Mouse (Mus musculus): ENCODE measurements at regions not wholly inside any gene's neighbourhood (a gene's known extent, or its start where the extent isn't known, plus 50 kb on each side); places are given as distances from the start of the nearest gene placed in this dataset.
"Not testable (repeated sequence)": the region's sequence is repeated elsewhere in the genome, so short reads cannot be mapped to it uniquely, and the experiment has no call there.

GRCm38 (mm10) chr1:73633071-73633470, 491.2 kb downstream of the Tns1 start:
- H3K27ac ChIP-seq: no peak overlapping the region
- WGBS: 80% methylated on average over 1 of the region's 1 CpGs
- H3K36me3 ChIP-seq (replicated peaks): no peaks in the 10 kb centered on the region

GRCm38 (mm10) chr1:73630363-73630762, 493.9 kb downstream of the Tns1 start:
- Histone ChIP-seq H3K9me3 (no peaks in the 10 kb centered on the region), H3K27ac (no peak overlapping the region)
- WGBS: 66% methylated on average over 1 of the region's 1 CpGs

More at GRCm38 (mm10) chr1:73633071-73633470, 491.2 kb downstream of the Tns1 start:
- H3K4me3 ChIP-seq (replicated peaks): no peak overlapping the region
- no peaks in the 10 kb centered on the region for H3K4me1 ChIP-seq
- H3K4me2 ChIP-seq: no peak overlapping the region
- ATAC-seq (ENCODE audit: low FRiP score): no peak
- no peak overlapping the region for H3K9ac ChIP-seq
- H3K27me3 ChIP-seq: no peaks in the 10 kb centered on the region
- no peaks in the 10 kb centered on the region for H3K9me3 ChIP-seq

DNA sequence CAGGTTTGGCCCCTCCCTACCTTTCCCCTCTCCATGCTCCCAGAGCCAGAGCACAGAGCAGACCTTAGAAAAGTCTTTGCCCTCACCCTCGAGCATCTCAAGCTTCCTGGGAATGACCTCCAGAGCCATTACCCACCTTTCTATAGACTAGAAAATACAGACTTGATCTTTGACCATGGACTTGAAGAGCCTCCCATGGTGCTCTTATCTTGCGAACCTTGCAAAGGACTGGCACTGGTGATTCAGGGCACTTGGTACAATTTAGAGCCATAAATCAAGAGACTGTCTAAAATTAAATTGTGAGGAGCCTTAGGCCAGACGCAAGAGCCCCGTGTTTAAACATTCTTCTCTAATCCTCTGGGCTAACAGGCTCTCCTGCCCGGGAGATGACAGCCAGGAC, 498.9 kb downstream of the Tns1 start:
- no peaks in the 10 kb centered on the region for H3K27me3 ChIP-seq
- 85% methylated on average over 5 of the region's 5 CpGs for WGBS
- H3K36me3 ChIP-seq (replicated peaks): no peaks in the 10 kb centered on the region
- no peaks in the 10 kb centered on the region for H3K4me1 ChIP-seq
- no peaks in the 10 kb centered on the region for H3K9me3 ChIP-seq
- no peak overlapping the region for H3K9ac ChIP-seq
- H3K4me3 ChIP-seq (replicated peaks): no peak overlapping the region
- H3K4me2 ChIP-seq: no peak overlapping the region
- ATAC-seq (ENCODE audit: low FRiP score): no peak
- H3K27ac ChIP-seq: no peak overlapping the region

More at GRCm38 (mm10) chr1:73630363-73630762, 493.9 kb downstream of the Tns1 start:
- Histone ChIP-seq H3K36me3 (replicated peaks) (no peaks in the 10 kb centered on the region), H3K4me1 (no peaks in the 10 kb centered on the region), H3K27me3 (no peaks in the 10 kb centered on the region), H3K9ac (no peak overlapping the region), H3K4me2 (no peak overlapping the region), H3K4me3 (replicated peaks) (no peak overlapping the region)
- ATAC-seq (ENCODE audit: low FRiP score): no peak

GRCm38 (mm10) chr1:73621121-73621520, 503.1 kb downstream of the Tns1 start:
- not testable (repeated sequence) for H3K27me3 ChIP-seq; ATAC-seq (ENCODE audit: low FRiP score); H3K4me3 ChIP-seq (replicated peaks); H3K27ac ChIP-seq; H3K9me3 ChIP-seq; H3K9ac ChIP-seq; H3K4me2 ChIP-seq; H3K36me3 ChIP-seq (replicated peaks); H3K4me1 ChIP-seq
- WGBS: 83% methylated on average over 5 of the region's 5 CpGs

- H3K27me3 ChIP-seq: no peaks in the 10 kb centered on the region
- WGBS: 42% methylated on average over 4 of the region's 4 CpGs
- H3K36me3 ChIP-seq (replicated peaks): no peaks in the 10 kb centered on the region
- no peak overlapping the region for H3K27ac ChIP-seq
- no peak overlapping the region for H3K4me3 ChIP-seq (replicated peaks)
- no peaks in the 10 kb centered on the region for H3K9me3 ChIP-seq
- no peaks in the 10 kb centered on the region for H3K4me1 ChIP-seq
- H3K4me2 ChIP-seq: no peak overlapping the region
- 0 out of 2 replicates have a peak, but pooled peaks have one; percentile 57 for ATAC-seq (ENCODE audit: low FRiP score)
- no peak overlapping the region for H3K9ac ChIP-seq
Observed at GRCm38 (mm10) chr1:73618551-73619170, 505.6 kb downstream of the Tns1 start.

- 86% methylated on average over 9 of the region's 9 CpGs for WGBS
Observed at GRCm38 (mm10) chr1:73593653-73594385, 530.4 kb downstream of the Tns1 start.

DNA sequence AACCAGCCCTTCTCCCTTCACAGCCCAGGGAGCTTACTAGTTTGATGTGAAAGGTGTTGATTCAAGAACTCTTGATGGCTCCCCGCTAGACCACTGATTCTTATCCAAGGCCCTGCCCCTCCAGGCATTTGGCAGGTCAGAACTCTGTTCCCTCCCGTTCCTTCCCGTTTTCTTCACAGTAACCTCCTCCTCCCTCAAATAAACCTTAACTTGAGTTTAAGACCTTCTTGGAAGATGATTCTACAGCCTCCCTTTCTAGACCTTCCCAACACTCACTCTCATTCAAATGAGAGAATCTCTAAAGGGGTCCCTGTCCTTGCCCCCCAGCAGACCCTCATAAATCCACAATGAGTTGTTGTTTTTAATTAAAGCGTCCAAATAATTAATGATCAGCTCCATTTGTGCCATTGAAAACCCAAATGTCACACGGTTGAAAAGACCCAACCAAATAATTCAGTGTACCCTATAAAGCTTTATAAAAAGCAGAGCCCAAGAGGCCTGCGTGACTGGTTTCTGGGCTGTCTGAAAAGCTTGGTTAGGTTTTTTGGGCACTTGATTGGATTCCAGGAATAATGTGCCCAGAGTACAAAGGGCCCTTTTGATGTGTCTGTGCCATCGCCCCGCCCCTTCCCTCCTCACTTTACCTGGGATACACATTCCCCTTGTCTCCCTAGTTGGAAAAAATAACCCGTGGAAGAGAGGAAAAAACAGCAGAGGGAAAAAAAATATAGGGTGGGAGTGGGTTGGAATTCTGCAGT, 532.7 kb downstream of the Tns1 start:
- no peak; the same call in 1 of the 2 replicates for ATAC-seq (ENCODE audit: low FRiP score)
- H3K4me1 ChIP-seq: 0 out of 2 replicates have a peak, but pooled peaks cover 4% of the 10 kb centered on the region
- H3K4me2 ChIP-seq: no peak overlapping the region
- H3K9ac ChIP-seq: no peak overlapping the region
- no peak overlapping the region for H3K4me3 ChIP-seq (replicated peaks)
- H3K27me3 ChIP-seq: no peaks in the 10 kb centered on the region
- H3K27ac ChIP-seq: peak overlapping the region; percentile 21; the same call in 1 of the 2 replicates
- H3K36me3 ChIP-seq (replicated peaks): no peaks in the 10 kb centered on the region
- H3K9me3 ChIP-seq: no peaks in the 10 kb centered on the region
- 52% methylated on average over 9 of the region's 9 CpGs for WGBS

More at GRCm38 (mm10) chr1:73593653-73594385, 530.4 kb downstream of the Tns1 start:
- Histone ChIP-seq H3K27me3 (no peaks in the 10 kb centered on the region), H3K4me2 (no peak overlapping the region), H3K4me1 (0 out of 2 replicates have a peak, but pooled peaks cover 4% of the 10 kb centered on the region), H3K36me3 (replicated peaks) (no peaks in the 10 kb centered on the region), H3K27ac (no peak overlapping the region), H3K9me3 (no peaks in the 10 kb centered on the region), H3K9ac (no peak overlapping the region), H3K4me3 (replicated peaks) (no peak overlapping the region)
- no peak for ATAC-seq (ENCODE audit: low FRiP score)

DNA sequence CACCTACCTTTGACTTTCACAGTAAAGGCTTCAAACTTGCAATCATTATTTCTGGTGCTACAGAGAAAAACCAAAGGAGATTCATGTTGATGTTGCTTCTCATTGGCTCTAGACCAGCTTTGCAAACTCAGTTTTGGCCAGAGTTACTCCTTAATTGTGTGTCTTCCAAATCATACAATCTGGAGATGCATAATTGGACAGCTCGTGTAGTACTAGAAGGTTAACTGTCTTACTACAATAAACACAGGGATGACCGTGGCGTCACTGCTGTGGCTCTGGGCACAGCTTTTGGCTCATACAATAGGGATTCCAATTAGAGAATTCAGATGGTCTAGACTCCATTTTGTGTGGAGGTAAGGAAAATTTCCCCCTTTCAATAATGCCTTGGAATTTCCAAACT, 544.6 kb downstream of the Tns1 start:
- no peaks in the 10 kb centered on the region for H3K9me3 ChIP-seq
- H3K4me2 ChIP-seq: no peak overlapping the region
- H3K27me3 ChIP-seq: no peaks in the 10 kb centered on the region
- ATAC-seq (ENCODE audit: low FRiP score): no peak
- no peak overlapping the region for H3K27ac ChIP-seq
- no peak overlapping the region for H3K4me3 ChIP-seq (replicated peaks)
- H3K9ac ChIP-seq: no peak overlapping the region
- H3K4me1 ChIP-seq: no peaks in the 10 kb centered on the region
- WGBS: 84% methylated on average over 3 of the region's 3 CpGs
- no peaks in the 10 kb centered on the region for H3K36me3 ChIP-seq (replicated peaks)

DNA sequence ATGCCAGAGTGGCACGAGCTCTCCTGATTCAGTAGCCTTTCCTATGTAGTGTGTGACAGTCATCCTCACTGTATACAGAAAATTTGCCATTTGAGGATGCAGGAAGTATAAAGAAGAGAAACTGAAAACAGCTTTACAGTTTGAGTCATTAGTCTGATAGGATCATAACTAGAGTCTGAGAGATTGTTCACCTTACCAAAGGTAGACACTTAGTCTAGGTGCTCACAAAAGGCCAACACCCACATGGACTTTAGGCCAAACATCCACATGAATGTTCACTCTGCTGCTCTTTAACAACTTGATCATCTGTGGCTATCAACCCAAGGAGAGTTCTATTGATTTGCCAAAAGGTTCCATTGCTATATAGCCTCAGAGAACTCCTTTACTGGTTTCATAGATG, 547.2 kb downstream of the Tns1 start:
- Histone ChIP-seq H3K9ac (no peak overlapping the region), H3K27ac (no peak overlapping the region), H3K4me2 (no peak overlapping the region), H3K4me1 (no peaks in the 10 kb centered on the region), H3K36me3 (replicated peaks) (no peaks in the 10 kb centered on the region), H3K27me3 (no peaks in the 10 kb centered on the region), H3K4me3 (replicated peaks) (no peak overlapping the region), H3K9me3 (no peaks in the 10 kb centered on the region)
- 94% methylated on average over 1 of the region's 1 CpGs for WGBS
- ATAC-seq (ENCODE audit: low FRiP score): no peak

DNA sequence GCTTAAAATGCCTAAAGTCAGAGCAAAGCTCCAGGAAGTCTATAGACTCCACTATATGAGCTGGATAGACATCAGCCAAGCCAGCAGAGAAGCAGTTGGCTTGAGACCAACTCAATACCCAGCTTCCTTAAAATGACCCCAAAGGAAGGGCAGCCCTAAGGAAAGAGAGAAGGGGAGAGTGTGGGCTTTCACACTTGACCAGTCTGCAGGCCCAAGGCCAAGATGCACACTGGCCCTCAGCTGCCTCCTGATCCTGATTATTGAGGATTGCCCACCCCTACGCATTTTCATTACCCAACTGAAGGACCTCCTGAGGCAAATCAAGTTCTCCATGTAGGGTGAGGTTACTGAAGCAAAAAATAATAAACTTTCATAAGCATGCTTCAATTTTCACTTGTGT, 548.6 kb downstream of the Tns1 start:
- Histone ChIP-seq H3K27ac (no peak overlapping the region), H3K4me3 (replicated peaks) (no peak overlapping the region), H3K36me3 (replicated peaks) (no peaks in the 10 kb centered on the region), H3K9me3 (no peaks in the 10 kb centered on the region), H3K4me1 (no peaks in the 10 kb centered on the region), H3K27me3 (no peaks in the 10 kb centered on the region), H3K9ac (no peak overlapping the region), H3K4me2 (no peak overlapping the region)
- WGBS: 78% methylated on average over 1 of the region's 1 CpGs
- ATAC-seq (ENCODE audit: low FRiP score): no peak

DNA sequence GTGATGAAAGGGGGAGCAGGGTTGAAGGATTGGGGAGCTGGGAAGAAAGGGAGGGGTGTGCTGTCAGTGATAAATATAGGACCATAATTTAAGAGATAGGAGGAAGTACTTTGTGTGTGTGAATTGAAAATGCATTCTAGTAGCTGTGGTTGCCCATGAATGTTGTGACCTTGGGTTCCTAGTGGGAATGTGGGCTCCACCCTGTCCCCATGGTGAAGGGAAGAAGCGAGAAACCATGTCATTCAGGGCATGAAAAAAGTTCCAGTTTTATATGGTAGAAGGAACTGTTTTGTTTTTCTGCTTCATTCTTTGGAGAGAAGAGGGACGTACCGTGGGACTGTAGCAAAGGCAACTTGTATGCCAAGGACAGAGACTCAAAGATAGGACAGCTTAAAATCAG, 553.3 kb downstream of the Tns1 start:
- 86% methylated on average over 3 of the region's 3 CpGs for WGBS
- Histone ChIP-seq H3K27me3 (no peaks in the 10 kb centered on the region), H3K36me3 (replicated peaks) (no peaks in the 10 kb centered on the region), H3K9ac (no peak overlapping the region), H3K9me3 (no peaks in the 10 kb centered on the region), H3K4me3 (replicated peaks) (no peak overlapping the region), H3K27ac (no peak overlapping the region), H3K4me1 (no peaks in the 10 kb centered on the region), H3K4me2 (no peak overlapping the region)
- ATAC-seq (ENCODE audit: low FRiP score): no peak

DNA sequence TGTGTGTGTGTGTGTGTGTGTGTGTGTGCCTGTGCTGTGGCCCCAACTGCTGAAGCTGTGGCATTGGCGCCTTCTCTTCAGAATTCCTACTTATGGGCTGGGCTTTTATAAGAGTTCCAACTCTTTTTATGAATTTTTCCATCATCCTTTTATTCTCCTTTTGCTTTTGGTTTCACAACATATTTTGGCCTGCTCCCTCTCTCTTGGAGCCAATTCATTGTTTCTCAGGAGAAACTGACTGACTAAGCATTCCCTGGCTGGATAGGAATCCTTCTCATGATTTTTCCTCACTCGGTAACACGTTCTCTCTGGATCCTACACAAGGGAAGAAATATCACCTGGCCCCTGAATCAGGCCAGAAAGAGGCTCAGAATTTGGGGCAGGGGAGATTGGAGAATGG, 551.1 kb upstream of the Tnp1 start:
- Histone ChIP-seq H3K27me3 (no peaks in the 10 kb centered on the region), H3K9ac (no peak overlapping the region), H3K4me1 (no peaks in the 10 kb centered on the region), H3K4me3 (replicated peaks) (no peak overlapping the region), H3K27ac (no peak overlapping the region), H3K36me3 (replicated peaks) (no peaks in the 10 kb centered on the region), H3K4me2 (no peak overlapping the region), H3K9me3 (no peaks in the 10 kb centered on the region)
- 96% methylated on average over 3 of the region's 3 CpGs for WGBS
- ATAC-seq (ENCODE audit: low FRiP score): no peak
